Mouse (Mus musculus) frontal cortex, postnatal 25 days (tissue): ENCODE data around the gene Dnajb2.
A peak's percentile ranks its signal among the peaks of the same experiment; 100 is the strongest.

Source experiments
- DNase-seq, 2 experiments: peaks; one replicate each; pipeline ENCODE4 v3.0.0; 2022; ENCODE audit warnings: low spot score in 2 of 2

The Dnajb2 gene

GRCm38 (mm10) chr1:75251112-75251970, 15.1 kb downstream of the Dnajb2 start:
- DNase-seq = peak in 1 of 2 experiments; percentile 67

DNA sequence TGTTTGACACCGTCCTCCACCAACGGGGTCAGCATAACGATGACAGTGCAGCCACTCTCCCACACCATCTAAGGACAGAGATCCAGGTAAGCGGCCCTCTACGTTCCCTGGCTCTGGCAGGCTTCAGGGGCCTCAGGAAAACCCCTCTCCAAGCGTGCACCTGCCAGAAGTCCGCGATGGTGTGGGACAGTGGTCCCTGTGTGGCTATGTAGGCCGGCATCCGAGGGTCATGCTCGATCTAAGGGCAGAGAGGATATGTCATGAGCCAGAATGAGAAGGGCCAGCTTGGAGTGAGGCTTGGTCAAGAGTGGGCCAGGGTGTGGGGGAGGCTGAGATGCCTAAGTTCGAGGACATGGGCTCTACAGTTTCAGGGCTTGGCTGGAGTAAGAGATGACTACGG, 16.1 kb downstream of the Dnajb2 start:
- DNase-seq = no peak

DNA sequence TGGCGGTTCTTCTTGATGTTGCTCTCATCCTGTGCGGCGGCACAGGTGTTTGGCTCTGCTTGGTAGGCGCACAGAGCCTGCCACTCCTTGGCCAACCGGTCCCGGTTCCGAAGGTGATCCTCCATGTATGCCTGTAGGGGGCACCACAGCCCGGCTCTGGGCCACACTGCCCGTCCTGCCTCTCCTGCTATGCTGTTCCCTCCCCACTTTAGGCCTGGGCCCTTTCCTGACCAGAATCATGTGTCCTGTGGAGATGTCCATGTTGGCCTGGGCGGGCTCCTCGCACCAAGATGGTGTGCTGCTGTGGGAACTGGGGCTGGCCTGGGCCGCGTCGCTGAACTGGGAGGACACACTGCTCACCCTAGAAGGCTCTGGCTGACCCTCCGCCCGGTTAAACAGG, 16.8 kb downstream of the Dnajb2 start:
- no peak for DNase-seq

DNA sequence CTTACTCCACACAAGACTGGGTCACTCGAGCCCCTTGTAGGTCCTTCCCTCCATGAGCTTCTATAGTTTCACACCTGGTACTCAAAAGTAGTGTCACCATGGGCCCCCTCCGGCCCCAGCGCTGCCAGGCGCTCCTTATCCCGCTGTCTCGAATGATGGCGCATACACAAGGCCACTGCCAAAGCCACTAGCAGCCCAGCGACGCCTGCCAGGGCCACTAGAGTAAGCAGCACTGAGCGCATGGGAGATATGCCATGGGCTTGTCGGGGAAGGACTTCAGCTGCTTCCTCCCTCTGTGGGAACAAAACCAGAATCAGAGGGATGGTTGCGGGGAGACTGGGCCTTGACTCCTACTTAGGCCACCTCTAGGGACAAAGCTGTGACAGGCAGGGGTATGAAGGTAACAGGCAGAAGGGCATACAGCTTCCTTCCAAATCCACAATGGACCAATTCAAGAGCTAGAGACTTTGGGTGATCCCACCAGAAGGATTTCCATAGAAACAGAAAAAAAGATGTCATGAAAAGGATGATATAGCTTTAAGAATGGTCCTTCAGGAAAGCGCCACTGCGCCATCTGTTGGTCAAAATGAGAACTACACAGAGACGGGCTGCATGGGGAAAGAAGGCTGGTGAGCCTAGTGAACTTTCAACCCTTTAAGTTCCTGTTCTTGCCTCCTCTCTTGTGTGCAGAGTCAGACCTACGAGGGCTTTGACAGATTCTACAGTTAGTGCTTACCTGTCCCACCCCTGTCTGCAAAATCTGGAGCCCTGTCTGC, 17.8 kb downstream of the Dnajb2 start:
- peak; percentile 81 to 87 for DNase-seq

DNA sequence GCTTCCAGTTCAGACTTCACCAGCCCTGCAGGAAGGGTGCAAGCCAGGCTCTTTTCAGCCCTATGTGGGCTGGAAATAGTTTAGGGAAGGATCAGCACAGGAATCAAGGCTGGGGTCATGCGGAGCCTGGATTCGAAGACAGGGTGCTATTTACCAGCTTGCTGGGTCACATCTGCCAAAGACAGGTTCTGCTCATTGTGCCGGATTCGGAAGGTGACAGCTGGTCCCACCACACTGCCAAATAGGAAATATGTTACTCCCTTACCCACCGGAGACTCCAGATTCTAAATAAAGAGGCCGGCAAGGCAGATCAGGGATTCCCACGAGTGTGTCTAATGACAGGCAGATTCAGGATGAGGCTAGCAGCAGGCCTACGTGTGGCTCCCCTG, 18.4 kb downstream of the Dnajb2 start:
- no peak for DNase-seq

- no peak for DNase-seq
These were observed 19.4 kb downstream of the Dnajb2 start for GRCm38 (mm10) chr1:75255516-75256046.

DNA sequence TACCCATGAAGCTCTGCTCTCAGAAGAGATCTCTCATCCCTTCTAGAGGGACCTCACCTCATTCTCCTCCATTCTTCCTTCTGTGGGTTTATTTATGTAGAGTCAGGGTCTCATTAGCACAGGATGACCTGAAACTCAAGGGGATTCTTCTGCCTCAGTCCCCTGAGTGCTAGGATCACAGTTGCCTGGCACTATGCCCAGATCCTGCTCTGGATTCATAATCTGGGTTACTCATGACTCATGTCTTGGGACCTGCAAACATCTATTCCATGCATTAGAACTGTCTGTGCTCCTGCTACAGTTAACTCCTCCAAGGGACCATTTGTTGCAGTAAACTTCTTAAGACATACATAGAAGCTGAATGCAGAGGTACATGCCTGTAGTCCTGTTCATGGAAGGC, 25.1 kb downstream of the Dnajb2 start:
- no peak for DNase-seq

DNA sequence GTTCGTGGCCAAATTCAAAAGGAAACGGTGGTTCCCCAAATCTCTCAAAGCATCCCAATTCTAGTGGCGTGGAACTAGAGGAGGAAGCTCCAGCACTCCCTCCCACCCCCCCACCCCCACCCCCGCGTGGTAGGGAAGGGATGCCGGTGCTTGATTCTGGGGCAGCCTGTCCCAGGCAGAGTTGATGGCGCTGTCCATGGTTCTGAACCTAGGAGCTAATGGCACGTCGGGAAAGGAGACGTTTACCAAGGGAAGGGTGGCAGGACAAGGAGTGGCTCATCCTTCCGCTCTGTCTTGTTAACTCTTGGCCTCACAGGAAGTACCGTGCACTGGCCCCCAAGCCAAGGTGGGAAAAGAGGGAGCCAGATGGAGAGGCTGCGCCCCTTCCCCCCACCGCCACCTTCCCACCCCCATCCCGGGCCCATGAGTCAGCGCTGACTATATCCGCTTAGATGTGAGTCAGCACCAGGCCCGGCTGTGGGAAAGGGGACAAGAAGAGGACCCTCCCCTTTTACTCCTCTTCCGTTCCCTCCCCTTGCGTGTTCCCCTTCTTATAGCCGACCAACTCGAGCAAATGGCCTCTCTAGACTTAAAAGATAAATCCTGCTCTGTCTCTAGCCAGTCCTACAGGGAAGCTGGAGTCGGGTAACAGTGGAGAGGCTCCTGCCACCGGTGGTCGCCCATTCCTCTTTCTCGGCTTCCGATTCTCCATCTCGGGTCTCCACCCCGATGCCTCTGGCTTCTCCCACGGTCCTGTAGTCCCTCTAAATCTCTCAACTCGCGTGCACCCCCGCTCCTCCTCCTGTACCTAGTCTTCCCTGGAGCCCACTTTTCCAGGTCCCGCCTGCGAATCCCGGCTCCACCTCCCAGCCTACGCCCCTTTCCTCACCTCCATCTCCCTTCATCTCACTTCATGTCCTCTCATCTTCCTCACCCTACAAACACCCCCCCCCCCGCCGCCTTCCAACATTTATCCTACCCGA, 27.1 kb downstream of the Dnajb2 start:
- DNase-seq = peak in 1 of 2 experiments; percentile 55

DNA sequence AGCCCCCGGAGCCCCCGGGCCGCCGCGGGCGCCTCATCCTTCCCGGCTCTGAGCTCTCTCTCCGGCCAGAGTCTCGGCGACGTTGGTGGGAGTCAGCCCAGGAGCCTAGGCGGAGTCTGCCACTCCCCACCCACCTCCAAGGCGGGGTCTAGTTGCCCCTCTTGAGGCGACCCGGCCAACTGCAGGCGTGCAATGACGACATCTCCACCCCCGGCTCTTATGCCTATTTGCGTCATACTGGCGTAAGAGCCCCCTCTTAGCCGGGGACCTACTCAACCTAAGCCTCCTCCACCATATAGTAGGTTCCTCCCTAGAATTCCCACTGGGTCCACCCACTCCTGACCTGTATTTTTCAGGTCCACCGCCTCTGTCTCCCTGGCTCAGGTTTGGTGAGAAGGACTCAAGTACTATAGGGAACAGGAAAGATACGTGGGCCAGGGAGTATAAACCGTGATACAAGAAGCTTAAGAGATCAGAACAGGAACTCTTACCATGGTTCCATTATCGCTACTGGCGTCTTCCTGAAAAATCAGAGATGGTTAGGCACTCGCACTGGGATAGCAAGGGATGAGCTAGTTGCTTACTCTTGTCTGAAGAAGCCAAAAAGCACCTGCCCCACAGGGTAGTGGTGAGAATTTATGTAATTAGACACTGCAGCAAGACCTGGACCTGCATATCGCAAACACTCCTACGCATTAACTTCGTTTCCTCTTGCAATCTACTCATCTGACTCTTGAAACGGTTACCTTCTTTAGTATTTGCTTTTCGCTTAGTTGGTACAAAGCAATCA, 28.1 kb downstream of the Dnajb2 start, which contains the start of gene Ptprn:
TSS of gene Ptprn (minus strand) at position 412 of the 790 bp plus-strand sequence.
- DNase-seq = peak in 1 of 2 experiments; percentile 72

DNA sequence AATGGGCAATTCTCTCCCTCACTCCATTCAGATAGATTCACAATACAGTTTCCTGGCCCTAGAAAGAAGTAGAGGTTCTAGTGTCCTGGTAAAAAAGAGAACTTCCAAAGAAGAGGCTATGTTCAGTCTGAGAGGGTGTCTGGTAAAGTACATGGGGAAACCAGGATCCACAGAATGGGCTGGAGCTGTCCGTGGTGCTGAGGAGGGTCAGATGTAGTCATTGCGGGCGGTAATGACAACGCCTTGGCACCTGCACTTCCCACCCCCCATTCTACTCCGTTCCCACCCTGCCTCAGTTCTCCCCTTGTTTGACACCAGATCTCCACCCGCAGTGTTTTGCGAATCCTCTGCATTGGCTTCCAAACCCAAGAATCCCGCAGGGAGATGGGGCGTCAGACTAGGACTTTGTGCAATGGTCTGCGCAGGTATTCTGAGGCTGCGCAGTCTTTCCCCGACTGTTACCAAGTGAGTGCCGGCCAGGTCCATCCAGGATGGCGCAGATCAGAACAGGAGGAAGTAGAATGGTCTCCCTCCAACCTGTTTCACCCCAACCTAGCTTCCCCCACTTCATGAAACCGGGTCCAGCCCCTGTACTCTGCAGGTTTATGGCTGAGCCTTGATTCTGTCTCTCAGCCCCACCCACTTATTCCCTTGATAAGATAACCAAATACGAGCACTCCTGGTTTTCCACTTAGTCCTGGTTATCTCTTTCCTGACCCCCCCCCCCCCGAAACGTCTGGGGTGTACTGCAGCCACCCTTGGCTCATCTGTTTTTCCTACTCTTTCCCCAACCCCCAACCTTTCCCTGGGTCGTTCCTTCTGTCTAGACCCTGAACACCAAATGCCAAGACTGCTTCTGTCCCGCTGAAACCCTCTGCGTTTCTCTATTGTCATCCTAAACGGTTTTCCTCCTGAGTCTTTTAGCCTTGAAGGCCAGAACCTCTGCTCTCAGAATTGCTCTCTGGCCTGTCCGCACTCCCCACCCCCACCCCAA, 41.3 kb downstream of the Dnajb2 start:
- DNase-seq = no peak

- DNase-seq = no peak
These were observed 42.0 kb downstream of the Dnajb2 start, which contains the start of gene Resp18 for GRCm38 (mm10) chr1:75278228-75278627. TSS of gene Resp18 (minus strand) at chr1:75278415.

DNA sequence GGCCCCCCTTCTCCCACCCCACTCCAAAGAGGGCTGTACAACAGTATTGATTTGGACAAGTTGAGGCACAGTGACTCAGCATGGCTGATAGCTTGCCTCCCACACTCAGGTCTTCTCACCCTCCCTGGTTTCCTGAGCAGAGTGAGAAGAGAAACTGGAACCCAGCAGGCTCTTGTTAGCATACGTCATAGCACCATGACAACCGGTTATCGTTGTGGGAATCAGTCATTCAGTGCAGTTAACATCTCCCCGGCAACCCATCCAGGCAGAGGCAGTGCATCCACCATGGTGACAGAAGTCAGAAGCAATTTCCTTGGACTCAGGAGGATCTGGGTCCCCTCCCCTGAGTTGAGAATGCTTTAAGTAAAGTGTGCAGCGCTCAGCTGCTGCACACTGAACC, 46.8 kb downstream of the Dnajb2 start:
- no peak for DNase-seq

DNA sequence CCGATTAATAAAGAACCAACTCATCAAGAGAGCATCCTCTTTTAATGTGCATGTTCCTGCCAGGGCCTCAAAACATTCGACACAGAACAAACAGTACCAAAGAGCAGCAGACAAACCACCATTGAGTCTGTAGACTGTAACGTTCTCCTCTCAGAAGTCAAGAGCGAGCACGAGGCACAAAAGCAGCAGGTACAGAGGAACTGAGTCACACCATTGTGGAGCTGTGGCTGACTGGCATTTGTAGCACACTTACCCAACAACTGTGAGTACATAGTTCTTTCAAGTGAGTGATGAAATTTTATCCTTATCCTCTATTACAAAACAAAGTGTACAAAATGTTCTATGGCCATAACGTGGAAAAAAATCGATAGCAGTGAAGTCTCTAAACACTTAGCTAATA, 48.7 kb downstream of the Dnajb2 start:
- DNase-seq = no peak

DNA sequence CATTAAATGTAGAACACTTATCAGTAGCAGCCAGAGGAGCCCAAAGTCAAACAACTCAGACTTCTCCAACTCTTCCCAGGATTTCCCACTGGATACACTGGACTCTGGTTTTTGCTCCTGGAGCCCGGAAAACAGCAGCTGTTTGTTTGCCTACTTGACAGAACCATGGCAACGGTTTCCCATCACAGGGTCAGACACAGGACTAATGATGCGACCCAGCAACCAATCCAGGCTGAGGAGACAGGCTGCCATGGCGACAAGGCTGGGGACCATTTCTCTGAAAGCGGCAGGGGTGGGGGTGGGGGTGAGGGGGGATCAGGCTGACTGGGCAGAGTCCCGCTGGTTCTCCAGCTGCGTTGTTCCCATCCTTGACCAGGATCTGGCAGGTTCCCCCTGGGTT, 53.2 kb downstream of the Dnajb2 start:
- no peak for DNase-seq

DNA sequence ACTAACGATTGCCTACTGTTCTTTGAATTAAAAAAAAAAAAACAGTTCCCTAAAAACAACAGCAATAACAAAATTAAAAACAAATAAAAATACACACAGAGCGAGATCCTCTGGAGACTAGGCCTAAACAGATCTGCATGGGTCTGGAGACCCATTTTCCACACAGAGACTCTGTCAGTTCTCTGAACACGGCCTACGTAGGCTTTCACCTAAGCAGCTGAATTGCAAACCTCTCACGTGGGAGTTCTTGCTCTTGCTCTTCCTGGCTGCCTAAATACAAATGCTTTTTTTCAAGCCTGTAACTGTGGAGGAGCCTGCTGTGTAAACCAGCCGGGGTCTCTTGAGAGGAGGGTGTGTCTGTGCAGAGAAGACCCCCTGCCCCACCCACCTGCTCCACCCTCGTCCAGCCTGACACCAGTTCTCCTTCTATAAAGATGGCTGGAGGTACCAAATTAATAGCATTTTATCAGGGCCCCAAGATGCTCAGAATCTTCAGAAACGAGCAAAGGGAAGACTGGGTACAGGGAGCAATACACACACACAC, 53.8 kb downstream of the Dnajb2 start:
- DNase-seq = no peak

DNA sequence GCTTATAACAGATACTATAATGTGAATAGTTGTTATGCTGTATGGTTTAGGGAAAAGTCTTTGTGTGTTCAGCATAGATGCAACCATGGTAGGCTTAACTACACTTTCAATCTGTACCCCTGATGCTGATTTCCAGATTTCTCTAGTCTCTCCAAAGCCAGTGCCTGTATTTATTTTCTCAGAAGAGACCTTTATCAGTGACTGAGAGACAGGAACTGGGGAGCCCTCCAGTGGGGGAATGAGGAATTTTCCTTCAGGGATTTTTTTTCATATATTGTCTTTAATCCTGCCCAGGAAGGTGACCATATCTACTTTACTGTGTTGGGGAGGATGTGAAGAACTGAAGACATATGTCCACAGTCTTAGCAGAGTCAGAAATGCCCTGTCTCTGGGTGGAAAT, 54.4 kb downstream of the Dnajb2 start:
- peak in 1 of 2 experiments; percentile 46 for DNase-seq

- no peak for DNase-seq
These were observed 55.1 kb downstream of the Dnajb2 start for GRCm38 (mm10) chr1:75291321-75291720.

- DNase-seq = no peak
These were observed 56.5 kb downstream of the Dnajb2 start for GRCm38 (mm10) chr1:75292476-75293330.
